Mouse (Mus musculus): ENCODE measurements around the gene Ube2n. TPM values are rescaled to one million over a fixed set of nuclear protein-coding genes. Genes with fewer than 3 reads are reported as not detected.
A peak's percentile ranks its signal among the peaks of the same experiment; 100 is the strongest.

Gene Ube2n
- 289 TPM in 2 replicates for polyA plus RNA-seq (2015; fragmentation: Nextera tagmentation; extraction: Ambion mirVana)

DNA sequence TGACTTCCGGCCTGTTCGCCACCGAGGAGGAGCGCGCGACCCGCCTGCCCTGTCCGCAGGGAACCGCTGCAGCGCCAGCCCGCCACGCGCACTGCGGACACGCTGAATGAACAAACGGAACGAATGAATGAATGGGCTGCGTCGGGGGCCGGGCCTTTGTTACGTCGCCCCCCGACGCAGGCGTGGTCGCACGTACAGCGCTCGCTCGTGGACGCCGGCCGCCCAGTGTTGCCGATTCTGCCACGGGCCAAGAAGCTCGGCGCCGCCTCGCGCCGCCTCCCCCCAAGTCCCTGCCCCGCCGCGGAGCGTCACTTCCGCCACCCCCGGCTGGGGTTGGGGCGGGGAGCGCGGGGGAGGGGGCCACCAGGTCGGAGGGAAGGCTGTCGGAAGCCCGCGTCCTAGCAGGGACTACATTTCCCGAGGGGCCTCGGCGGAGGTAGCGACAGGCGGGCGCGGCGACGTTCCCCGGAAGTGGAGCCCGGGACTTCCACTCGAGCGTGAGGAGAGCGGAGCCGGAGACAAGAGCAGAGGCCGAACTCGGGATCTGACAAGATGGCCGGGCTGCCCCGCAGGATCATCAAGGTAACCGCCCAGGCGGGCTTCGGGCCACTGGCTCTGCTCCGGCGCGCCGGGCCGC is at the start of gene Ube2n:
Gene Ube2n, plus strand, starts transcription at position 490 of the 637 bp plus-strand sequence.
- H3K27ac ChIP-seq = peak within 1 kb of the TSS; percentile 99
- peak within 1 kb of the TSS; percentile 100 for H3K4me3 ChIP-seq
- H3K9me3 ChIP-seq = no peaks in the 10 kb centered on the region
- peaks cover 13% of the 10 kb centered on the region for H3K4me1 ChIP-seq
- no peaks in the 10 kb centered on the region for H3K27me3 ChIP-seq
- peak within 1 kb of the TSS; percentile 57 for H3K4me2 ChIP-seq
- peak; percentile 98 for ATAC-seq (ENCODE audit: insufficient number of reproducible peaks, low FRiP score, low TSS enrichment, low read depth)
- peaks cover 4% of the 10 kb centered on the region for H3K36me3 ChIP-seq
- 1% methylated on average over 75 of the region's 81 CpGs for WGBS
- H3K9ac ChIP-seq = peak within 1 kb of the TSS; percentile 97

DNA sequence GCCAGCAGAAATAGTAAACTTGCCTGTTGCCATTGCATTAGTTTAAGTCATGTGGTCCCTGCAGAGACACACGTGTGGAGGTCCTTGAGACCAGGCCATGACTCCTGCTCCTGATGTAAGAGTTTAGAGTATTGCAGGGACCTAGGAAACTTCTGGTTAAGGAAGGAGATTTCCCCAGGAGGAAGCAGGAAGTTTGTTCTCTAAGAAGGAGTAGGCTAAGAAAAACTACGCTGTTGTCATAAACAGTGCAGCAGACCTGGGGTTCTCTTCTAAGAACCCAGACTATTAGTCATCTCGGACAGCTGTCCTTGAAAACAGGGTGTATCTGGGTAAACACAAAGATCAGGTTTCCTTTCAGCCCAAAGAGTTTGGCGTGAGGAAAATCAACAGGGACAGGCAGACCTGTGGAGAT is 49.5 kb upstream of the Ube2n start:
- 41% methylated on average over 4 of the region's 4 CpGs for WGBS
- no peak overlapping the region for H3K27ac ChIP-seq
- H3K4me1 ChIP-seq = no peaks in the 10 kb centered on the region
- ATAC-seq (ENCODE audit: insufficient number of reproducible peaks, low FRiP score, low TSS enrichment, low read depth) = no peak
- no peaks in the 10 kb centered on the region for H3K9me3 ChIP-seq
- no peak overlapping the region for H3K9ac ChIP-seq
- H3K36me3 ChIP-seq = no peaks in the 10 kb centered on the region
- H3K4me2 ChIP-seq = no peak overlapping the region
- H3K27me3 ChIP-seq = no peaks in the 10 kb centered on the region
- no peak overlapping the region for H3K4me3 ChIP-seq

- Histone ChIP-seq H3K36me3 (no peaks in the 10 kb centered on the region), H3K4me3 (no peak overlapping the region), H3K9me3 (no peaks in the 10 kb centered on the region), H3K27me3 (no peaks in the 10 kb centered on the region), H3K4me2 (no peak overlapping the region), H3K4me1 (no peaks in the 10 kb centered on the region), H3K9ac (no peak overlapping the region), H3K27ac (no peak overlapping the region)
- ATAC-seq (ENCODE audit: insufficient number of reproducible peaks, low FRiP score, low TSS enrichment, low read depth) = no peak
- WGBS = 54% methylated on average over 4 of the region's 4 CpGs
Observed at GRCm38 (mm10) chr10:95468894-95469293, 46.1 kb upstream of the Ube2n start.

DNA sequence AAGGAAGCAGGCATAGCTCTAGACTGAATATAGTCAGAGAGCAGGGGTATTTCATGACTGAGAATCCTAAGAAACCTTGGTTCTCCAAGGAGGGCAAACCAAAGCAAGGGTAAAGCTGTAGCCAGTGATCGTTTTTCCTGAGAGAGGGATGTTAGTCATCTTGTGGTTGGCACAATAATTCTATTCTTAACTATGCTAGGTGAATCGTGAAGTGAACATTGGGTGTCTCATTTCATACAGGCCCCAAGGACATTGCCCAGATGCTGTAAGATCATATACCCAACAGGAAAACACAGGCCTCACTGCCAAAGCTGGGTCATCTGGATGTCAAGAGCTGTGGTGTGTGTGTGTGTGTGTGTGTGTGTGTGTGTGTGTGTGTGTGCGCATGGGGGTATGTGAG is 43.8 kb upstream of the Ube2n start:
- Histone ChIP-seq H3K27me3 (no peaks in the 10 kb centered on the region), H3K4me2 (no peak overlapping the region), H3K9ac (no peak overlapping the region), H3K4me3 (no peak overlapping the region), H3K9me3 (no peaks in the 10 kb centered on the region), H3K27ac (no peak overlapping the region), H3K36me3 (no peaks in the 10 kb centered on the region), H3K4me1 (no peaks in the 10 kb centered on the region)
- 69% methylated on average over 3 of the region's 3 CpGs for WGBS
- no peak for ATAC-seq (ENCODE audit: insufficient number of reproducible peaks, low FRiP score, low TSS enrichment, low read depth)

GRCm38 (mm10) chr10:95471889-95472547 is 42.9 kb upstream of the Ube2n start:
- Histone ChIP-seq H3K4me2 (no peak overlapping the region), H3K27ac (no peak overlapping the region), H3K27me3 (no peaks in the 10 kb centered on the region), H3K4me1 (no peaks in the 10 kb centered on the region), H3K4me3 (no peak overlapping the region), H3K36me3 (no peaks in the 10 kb centered on the region), H3K9ac (no peak overlapping the region), H3K9me3 (no peaks in the 10 kb centered on the region)
- 87% methylated on average over 11 of the region's 11 CpGs for WGBS
- no peak for ATAC-seq (ENCODE audit: insufficient number of reproducible peaks, low FRiP score, low TSS enrichment, low read depth)

DNA sequence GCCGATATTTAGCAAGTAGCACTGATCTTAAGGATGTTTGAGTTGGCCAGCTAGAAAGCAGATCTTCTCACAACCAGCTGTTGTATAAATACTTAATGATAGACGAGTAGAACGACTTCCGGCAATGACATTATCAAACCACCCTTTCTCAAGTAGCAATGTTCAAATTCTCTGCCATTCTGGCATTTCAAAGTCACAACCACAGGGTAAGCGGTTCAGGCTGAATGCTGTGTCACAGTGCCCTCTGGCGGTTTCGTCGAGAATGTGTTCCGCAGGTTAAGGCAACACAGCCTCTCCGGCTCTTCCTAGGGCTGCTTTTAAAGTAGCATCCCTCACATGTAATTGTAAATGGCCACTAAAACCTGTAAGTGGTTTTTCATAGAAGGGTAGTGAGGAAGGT is 39.0 kb upstream of the Ube2n start:
- ATAC-seq (ENCODE audit: insufficient number of reproducible peaks, low FRiP score, low TSS enrichment, low read depth) = no peak
- no peaks in the 10 kb centered on the region for H3K27me3 ChIP-seq
- no peaks in the 10 kb centered on the region for H3K4me1 ChIP-seq
- H3K4me3 ChIP-seq = no peak overlapping the region
- WGBS = 9% methylated on average over 10 of the region's 10 CpGs
- H3K27ac ChIP-seq = no peak overlapping the region
- no peak overlapping the region for H3K9ac ChIP-seq
- peaks cover 9% of the 10 kb centered on the region; the same call in 1 of the 2 replicates for H3K36me3 ChIP-seq
- H3K9me3 ChIP-seq = no peaks in the 10 kb centered on the region
- no peak overlapping the region for H3K4me2 ChIP-seq

DNA sequence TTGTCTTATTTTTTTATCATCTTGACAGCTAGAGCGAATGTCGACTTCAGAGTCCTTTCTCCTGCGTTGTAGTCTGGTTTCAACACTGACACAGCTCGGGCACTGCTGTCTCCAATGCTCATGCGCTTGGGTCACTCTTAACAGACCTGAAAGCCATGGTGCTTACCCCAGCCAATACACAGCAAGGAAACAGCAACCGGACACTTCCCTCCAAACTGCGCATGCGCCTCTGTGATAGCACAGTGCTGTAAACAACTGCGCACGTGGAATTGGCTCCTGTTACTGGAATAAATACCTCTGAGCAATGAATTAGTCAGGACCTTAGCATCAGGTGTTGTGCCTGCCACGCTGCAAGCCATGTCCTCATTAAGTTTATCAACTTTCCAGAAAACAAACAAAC is 37.4 kb upstream of the Ube2n start:
- no peak overlapping the region for H3K4me2 ChIP-seq
- H3K4me3 ChIP-seq = no peak overlapping the region
- no peak overlapping the region for H3K9ac ChIP-seq
- no peaks in the 10 kb centered on the region for H3K27me3 ChIP-seq
- no peak for ATAC-seq (ENCODE audit: insufficient number of reproducible peaks, low FRiP score, low TSS enrichment, low read depth)
- peaks cover 19% of the 10 kb centered on the region for H3K36me3 ChIP-seq
- H3K9me3 ChIP-seq = no peaks in the 10 kb centered on the region
- WGBS = 80% methylated on average over 11 of the region's 11 CpGs
- H3K27ac ChIP-seq = no peak overlapping the region
- H3K4me1 ChIP-seq = no peaks in the 10 kb centered on the region

DNA sequence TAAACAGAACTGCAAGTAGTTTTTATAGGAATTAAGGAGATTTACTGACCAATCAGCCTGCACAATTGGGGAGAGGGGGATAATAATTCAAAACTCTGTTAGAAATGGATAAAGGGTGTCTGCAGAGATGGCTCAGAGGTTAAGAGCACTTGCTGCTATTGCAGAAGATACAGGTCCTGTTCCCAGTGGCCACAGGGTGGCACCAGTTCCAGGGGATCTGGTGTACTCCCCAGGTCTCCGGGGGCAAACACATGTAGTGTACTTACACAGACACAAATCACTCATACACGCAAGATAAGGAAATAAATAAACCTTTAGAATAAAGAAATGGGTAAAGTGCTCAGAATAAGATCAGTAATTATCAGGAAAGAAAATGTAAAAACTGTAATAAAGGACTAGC is 25.3 kb upstream of the Ube2n start:
- WGBS = 83% methylated on average over 2 of the region's 2 CpGs
- no peak overlapping the region for H3K9ac ChIP-seq

GRCm38 (mm10) chr10:95494268-95494667 is 20.7 kb upstream of the Ube2n start:
- Histone ChIP-seq H3K4me2 (no peak overlapping the region), H3K27me3 (no peaks in the 10 kb centered on the region), H3K27ac (no peak overlapping the region), H3K4me1 (no peaks in the 10 kb centered on the region), H3K4me3 (no peak overlapping the region), H3K9me3 (no peaks in the 10 kb centered on the region), H3K9ac (no peak overlapping the region), H3K36me3 (peaks cover 73% of the 10 kb centered on the region)
- WGBS = 94% methylated on average over 5 of the region's 5 CpGs
- ATAC-seq (ENCODE audit: insufficient number of reproducible peaks, low FRiP score, low TSS enrichment, low read depth) = no peak

More for the DNA sequence above, 25.3 kb upstream of the Ube2n start:
- peaks cover 85% of the 10 kb centered on the region for H3K36me3 ChIP-seq
- no peaks in the 10 kb centered on the region for H3K4me1 ChIP-seq
- no peak for ATAC-seq (ENCODE audit: insufficient number of reproducible peaks, low FRiP score, low TSS enrichment, low read depth)
- no peaks in the 10 kb centered on the region for H3K9me3 ChIP-seq
- no peak overlapping the region for H3K4me2 ChIP-seq
- no peaks in the 10 kb centered on the region for H3K27me3 ChIP-seq
- no peak overlapping the region for H3K4me3 ChIP-seq
- no peak overlapping the region for H3K27ac ChIP-seq

- H3K4me3 ChIP-seq = peak overlapping the region; percentile 59
- H3K9ac ChIP-seq = peak overlapping the region; percentile 56
- H3K4me2 ChIP-seq = peak overlapping the region; percentile 55
- WGBS = under 1% methylated on average over 7 of the region's 7 CpGs
- peaks cover 14% of the 10 kb centered on the region for H3K36me3 ChIP-seq
- no peak for ATAC-seq (ENCODE audit: insufficient number of reproducible peaks, low FRiP score, low TSS enrichment, low read depth)
- H3K9me3 ChIP-seq = no peaks in the 10 kb centered on the region
- H3K4me1 ChIP-seq = peaks cover 11% of the 10 kb centered on the region
- no peaks in the 10 kb centered on the region for H3K27me3 ChIP-seq
- H3K27ac ChIP-seq = peak overlapping the region; percentile 88
Observed at GRCm38 (mm10) chr10:95501033-95501432, 13.9 kb upstream of the Ube2n start.

GRCm38 (mm10) chr10:95501463-95502081 is 13.4 kb upstream of the Ube2n start, which contains the start of gene Mrpl42:
Gene Mrpl42 (minus strand): TSS chr10:95501940.
- peak within 1 kb of the TSS; percentile 88 for H3K27ac ChIP-seq
- peak within 1 kb of the TSS; percentile 56 for H3K9ac ChIP-seq
- H3K27me3 ChIP-seq = no peaks in the 10 kb centered on the region
- peak within 1 kb of the TSS; percentile 55 for H3K4me2 ChIP-seq
- H3K4me3 ChIP-seq = peak within 1 kb of the TSS; percentile 59
- ATAC-seq (ENCODE audit: insufficient number of reproducible peaks, low FRiP score, low TSS enrichment, low read depth) = peak; percentile 89
- under 1% methylated on average over 35 of the region's 35 CpGs for WGBS
- no peaks in the 10 kb centered on the region for H3K9me3 ChIP-seq
- H3K36me3 ChIP-seq = peaks cover 13% of the 10 kb centered on the region
- H3K4me1 ChIP-seq = peaks cover 11% of the 10 kb centered on the region
